Mouse (Mus musculus) G1E (cell line): ENCODE measurements around the gene Palm.
A peak's percentile ranks its signal among the peaks of the same experiment; 100 is the strongest.

Experiments
- CTCF ChIP-seq: IDR thresholded peaks from 2 replicates; pipeline ENCODE4 v1.5.1; 2012; ENCODE audit warnings: low read depth, low read length, inconsistent platforms, mixed read lengths
- GATA1 ChIP-seq: IDR thresholded peaks from 2 replicates; pipeline ENCODE4 v1.6.1; 2012; ENCODE audit warnings: borderline replicate concordance, low read length, inconsistent platforms, mixed read lengths
- GATA2 ChIP-seq: IDR thresholded peaks from 2 replicates; pipeline ENCODE4 v1.6.1; 2012; ENCODE audit warnings: low read depth, low read length, inconsistent platforms, borderline replicate concordance
- POLR2AphosphoS5 ChIP-seq: IDR thresholded peaks from 2 replicates; pipeline ENCODE4 v1.6.1; 2012; ENCODE audit warnings: low read depth, low read length, inconsistent platforms; ENCODE audit not compliant: insufficient replicate concordance

GRCm38 (mm10) chr10:79768400-79768799, 25.0 kb upstream of the Palm start:
- TF ChIP-seq CTCF: peak; percentile 93
- no peak for TF ChIP-seq GATA1
- no peak for TF ChIP-seq POLR2AphosphoS5
- TF ChIP-seq GATA2: no peak
